Mouse (Mus musculus): ENCODE data around the gene Ss18l1. TPM values are rescaled to one million over a fixed set of nuclear protein-coding genes. Genes with fewer than 3 reads are reported as not detected.

The Ss18l1 gene
- polyA plus RNA-seq, 1 experiment from 2014 or later, result 1.6 TPM

- Histone ChIP-seq H3K36me3 (no peaks in the 10 kb centered on the region), H3K27ac (no peak overlapping the region), H3K27me3 (replicated peaks) (peaks cover 89% of the 10 kb centered on the region), H3K4me3 (no peak overlapping the region), H3K4me1 (peaks cover 37% of the 10 kb centered on the region), H3K4me2 (no peak overlapping the region), H3K9me3 (replicated peaks) (no peaks in the 10 kb centered on the region), H3K9ac (no peak overlapping the region)
- WGBS (ENCODE audit: insufficient replicate concordance), result 7% methylated on average over 15 of the region's 15 CpGs
- ATAC-seq, result no peak
Measured at GRCm38 (mm10) chr2:180099529-180099928, 57.2 kb downstream of the Ss18l1 start.

GRCm38 (mm10) chr2:180103151-180103977, 61.1 kb downstream of the Ss18l1 start:
- 4% methylated on average over 57 of the region's 57 CpGs for WGBS (ENCODE audit: insufficient replicate concordance)
- H3K4me3 ChIP-seq, result peak overlapping the region; percentile 50
- no peak overlapping the region for H3K27ac ChIP-seq

GRCm38 (mm10) chr2:180103978-180104658, 61.8 kb downstream of the Ss18l1 start, which contains the start of gene Hrh3:
TSS of gene Hrh3 (minus strand) at chr2:180104488.
- WGBS (ENCODE audit: insufficient replicate concordance), result under 1% methylated on average over 70 of the region's 87 CpGs
- H3K4me3 ChIP-seq, result peak within 1 kb of the TSS; percentile 50
- H3K9ac ChIP-seq, result no peak within 1 kb of the TSS
- peaks cover 28% of the 10 kb centered on the region for H3K4me1 ChIP-seq
- H3K9me3 ChIP-seq (replicated peaks), result no peaks in the 10 kb centered on the region
- no peak within 1 kb of the TSS for H3K27ac ChIP-seq
- H3K4me2 ChIP-seq, result peak within 1 kb of the TSS; percentile 79
- no peaks in the 10 kb centered on the region for H3K36me3 ChIP-seq
- peak; percentile 79 for ATAC-seq
- H3K27me3 ChIP-seq (replicated peaks), result peaks cover 86% of the 10 kb centered on the region

More at GRCm38 (mm10) chr2:180103151-180103977, 61.1 kb downstream of the Ss18l1 start:
- Histone ChIP-seq H3K36me3 (no peaks in the 10 kb centered on the region), H3K4me2 (peak overlapping the region; percentile 79), H3K9me3 (replicated peaks) (no peaks in the 10 kb centered on the region), H3K9ac (no peak overlapping the region), H3K4me1 (peaks cover 34% of the 10 kb centered on the region), H3K27me3 (replicated peaks) (peaks cover 89% of the 10 kb centered on the region)
- ATAC-seq, result no peak

GRCm38 (mm10) chr2:180104659-180105377, 62.5 kb downstream of the Ss18l1 start:
- ATAC-seq, result no peak; the same call in 1 of the 2 replicates
- H3K27ac ChIP-seq, result no peak overlapping the region
- peaks cover 22% of the 10 kb centered on the region for H3K4me1 ChIP-seq
- no peaks in the 10 kb centered on the region for H3K9me3 ChIP-seq (replicated peaks)
- peaks cover 82% of the 10 kb centered on the region for H3K27me3 ChIP-seq (replicated peaks)
- peak overlapping the region; percentile 79 for H3K4me2 ChIP-seq
- 11% methylated on average over 24 of the region's 24 CpGs for WGBS (ENCODE audit: insufficient replicate concordance)
- no peaks in the 10 kb centered on the region for H3K36me3 ChIP-seq
- H3K9ac ChIP-seq, result no peak overlapping the region
- H3K4me3 ChIP-seq, result peak overlapping the region; percentile 50

GRCm38 (mm10) chr2:180105441-180106190, 63.3 kb downstream of the Ss18l1 start:
- no peak for ATAC-seq
- no peak overlapping the region for H3K4me3 ChIP-seq
- peaks cover 21% of the 10 kb centered on the region for H3K4me1 ChIP-seq
- no peaks in the 10 kb centered on the region for H3K36me3 ChIP-seq
- H3K9ac ChIP-seq, result no peak overlapping the region
- H3K27ac ChIP-seq, result no peak overlapping the region
- peaks cover 82% of the 10 kb centered on the region for H3K27me3 ChIP-seq (replicated peaks)
- H3K4me2 ChIP-seq, result no peak overlapping the region
- WGBS (ENCODE audit: insufficient replicate concordance), result 24% methylated on average over 8 of the region's 8 CpGs
- no peaks in the 10 kb centered on the region for H3K9me3 ChIP-seq (replicated peaks)

- ATAC-seq, result no peak
- Histone ChIP-seq H3K4me2 (no peak overlapping the region), H3K4me3 (no peak overlapping the region), H3K36me3 (no peaks in the 10 kb centered on the region), H3K9me3 (replicated peaks) (no peaks in the 10 kb centered on the region), H3K9ac (no peak overlapping the region), H3K27ac (no peak overlapping the region), H3K27me3 (replicated peaks) (peaks cover 71% of the 10 kb centered on the region), H3K4me1 (peaks cover 21% of the 10 kb centered on the region)
- WGBS (ENCODE audit: insufficient replicate concordance), result 48% methylated on average over 4 of the region's 4 CpGs
Measured at GRCm38 (mm10) chr2:180107081-180107480, 64.8 kb downstream of the Ss18l1 start.

- H3K9ac ChIP-seq, result no peak overlapping the region
- no peak overlapping the region for H3K27ac ChIP-seq
- H3K36me3 ChIP-seq, result no peaks in the 10 kb centered on the region
- H3K4me3 ChIP-seq, result no peak overlapping the region
- no peak for ATAC-seq
- peaks cover 59% of the 10 kb centered on the region for H3K27me3 ChIP-seq (replicated peaks)
- no peaks in the 10 kb centered on the region for H3K9me3 ChIP-seq (replicated peaks)
- WGBS (ENCODE audit: insufficient replicate concordance), result 43% methylated on average over 6 of the region's 6 CpGs
- no peak overlapping the region for H3K4me2 ChIP-seq
- peaks cover 16% of the 10 kb centered on the region for H3K4me1 ChIP-seq
Measured at GRCm38 (mm10) chr2:180108285-180108684, 66.0 kb downstream of the Ss18l1 start.

- Histone ChIP-seq H3K4me1 (peaks cover 28% of the 10 kb centered on the region), H3K9me3 (replicated peaks) (no peaks in the 10 kb centered on the region), H3K36me3 (no peaks in the 10 kb centered on the region), H3K27ac (no peak overlapping the region), H3K4me3 (no peak overlapping the region), H3K27me3 (replicated peaks) (peaks cover 51% of the 10 kb centered on the region), H3K9ac (no peak overlapping the region), H3K4me2 (no peak overlapping the region)
- ATAC-seq, result no peak
- WGBS (ENCODE audit: insufficient replicate concordance), result 60% methylated on average over 17 of the region's 17 CpGs
Measured at GRCm38 (mm10) chr2:180113909-180114890, 71.9 kb downstream of the Ss18l1 start.

- H3K9ac ChIP-seq, result no peak overlapping the region
- H3K9me3 ChIP-seq (replicated peaks), result no peaks in the 10 kb centered on the region
- no peak overlapping the region for H3K4me3 ChIP-seq
- H3K4me2 ChIP-seq, result no peak overlapping the region
- WGBS (ENCODE audit: insufficient replicate concordance), result 30% methylated on average over 6 of the region's 6 CpGs
- no peak for ATAC-seq
- peaks cover 44% of the 10 kb centered on the region for H3K27me3 ChIP-seq (replicated peaks)
- no peaks in the 10 kb centered on the region for H3K36me3 ChIP-seq
- peaks cover 35% of the 10 kb centered on the region for H3K4me1 ChIP-seq
- H3K27ac ChIP-seq, result no peak overlapping the region
Measured at GRCm38 (mm10) chr2:180115279-180115678, 73.0 kb downstream of the Ss18l1 start.

- Histone ChIP-seq H3K4me3 (no peak overlapping the region), H3K27ac (no peak overlapping the region), H3K4me1 (peaks cover 43% of the 10 kb centered on the region), H3K9me3 (replicated peaks) (no peaks in the 10 kb centered on the region), H3K4me2 (no peak overlapping the region), H3K36me3 (no peaks in the 10 kb centered on the region), H3K27me3 (replicated peaks) (peaks cover 36% of the 10 kb centered on the region), H3K9ac (no peak overlapping the region)
- no peak for ATAC-seq
- 30% methylated on average over 10 of the region's 10 CpGs for WGBS (ENCODE audit: insufficient replicate concordance)
Measured at GRCm38 (mm10) chr2:180116081-180116493, 73.8 kb downstream of the Ss18l1 start.

All from liver, embryonic 12.5 days (tissue).